Mouse (Mus musculus): ENCODE results near the gene Ralgapa2. TPM values are rescaled to one million over a fixed set of nuclear protein-coding genes. Genes with fewer than 3 reads are reported as not detected.
A peak's percentile ranks its signal among the peaks of the same experiment; 100 is the strongest.

Gene Ralgapa2
- polyA plus RNA-seq, 1 experiment = 14.5 TPM

DNA sequence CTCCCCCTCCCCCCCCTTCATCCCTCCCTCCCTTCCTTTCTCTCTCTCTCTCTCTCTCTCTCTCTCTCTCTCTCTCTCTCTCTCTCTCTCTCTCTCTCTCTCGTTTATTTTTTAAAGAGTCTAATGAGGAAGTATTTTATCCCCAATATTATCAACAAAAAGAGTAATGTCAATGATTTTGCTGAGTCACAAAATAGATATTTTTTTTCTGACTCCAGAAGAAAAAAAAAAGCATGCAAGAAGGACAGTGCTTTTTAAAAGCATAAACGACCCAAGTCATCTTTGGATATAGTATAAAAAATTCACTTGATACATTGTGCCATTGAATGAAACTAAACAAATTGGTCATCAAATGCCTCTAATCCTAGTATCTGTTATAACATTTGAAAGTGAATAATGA lies 13.3 kb upstream of the Ralgapa2 start:
- DNase-seq (ENCODE audit: low read depth) = no peak
- no peak for TF ChIP-seq CTCF (IDR thresholded peaks at IDR 0.05; ENCODE audit: borderline replicate concordance, extremely low read depth, insufficient read depth, insufficient read length)
- TF ChIP-seq POLR2A (IDR thresholded peaks at IDR 0.05; ENCODE audit: borderline replicate concordance, extremely low read depth, insufficient read depth, insufficient read length, poor library complexity, severe bottlenecking) = no peak

DNA sequence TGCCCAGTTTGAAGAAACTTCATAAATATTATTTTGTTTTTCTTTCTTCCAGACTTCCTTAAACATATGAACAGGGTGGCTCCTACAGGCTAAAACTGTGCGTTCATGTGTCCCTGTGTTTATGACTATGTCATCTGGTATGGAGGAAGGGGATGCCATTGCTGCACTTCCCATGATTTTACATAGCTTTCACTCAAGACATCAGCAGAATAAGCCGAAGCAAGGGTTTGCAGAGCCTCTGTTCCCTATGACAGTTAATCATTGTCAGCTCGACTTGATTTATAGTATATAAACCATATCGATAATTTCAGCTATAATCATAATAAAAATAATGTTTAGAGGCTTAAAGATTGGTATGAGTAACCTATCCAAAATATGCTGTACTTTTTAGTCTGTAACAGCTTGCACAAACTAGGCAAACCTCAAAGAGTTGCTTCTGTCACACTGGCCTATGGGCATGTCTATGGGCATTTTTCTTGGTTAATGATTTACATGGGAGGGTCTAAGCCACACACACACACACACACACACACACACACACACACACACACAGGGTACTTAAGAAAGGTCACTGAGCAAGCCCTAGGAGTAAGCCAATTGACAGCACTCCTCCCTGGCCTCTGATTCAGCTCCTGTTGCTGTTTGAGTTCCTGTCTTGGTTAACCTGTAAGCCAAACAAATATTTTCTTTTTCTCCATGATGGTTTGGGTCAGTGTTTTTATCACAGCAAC lies 12.7 kb upstream of the Ralgapa2 start:
- DNase-seq (ENCODE audit: low read depth) = no peak
- TF ChIP-seq POLR2A (IDR thresholded peaks at IDR 0.05; ENCODE audit: borderline replicate concordance, extremely low read depth, insufficient read depth, insufficient read length, poor library complexity, severe bottlenecking) (no peak), CTCF (IDR thresholded peaks at IDR 0.05; ENCODE audit: borderline replicate concordance, extremely low read depth, insufficient read depth, insufficient read length) (no peak)

DNA sequence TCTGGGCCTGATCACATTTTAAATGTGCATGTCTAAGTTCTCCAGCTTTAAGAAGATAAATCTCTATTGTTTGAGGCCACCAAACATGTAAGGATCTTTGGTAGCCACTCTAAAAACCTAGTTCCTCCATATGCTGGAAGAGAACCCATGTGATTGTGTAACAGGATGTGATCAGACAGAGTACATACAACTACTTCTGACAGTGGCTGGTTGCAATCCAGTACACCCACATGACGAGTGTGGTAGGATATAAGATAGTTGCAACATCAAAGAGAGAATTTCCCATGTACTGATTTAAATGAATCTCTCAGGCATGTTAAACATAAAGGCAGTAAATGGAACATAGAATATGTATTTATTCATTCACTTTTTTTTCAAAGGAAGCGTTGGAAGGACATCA lies 4.8 kb upstream of the Ralgapa2 start:
- TF ChIP-seq CTCF (IDR thresholded peaks at IDR 0.05; ENCODE audit: borderline replicate concordance, extremely low read depth, insufficient read depth, insufficient read length) = no peak
- DNase-seq (ENCODE audit: low read depth) = no peak

- TF ChIP-seq POLR2A (IDR thresholded peaks at IDR 0.05; ENCODE audit: borderline replicate concordance, extremely low read depth, insufficient read depth, insufficient read length, poor library complexity, severe bottlenecking) = no peak
- TF ChIP-seq CTCF (IDR thresholded peaks at IDR 0.05; ENCODE audit: borderline replicate concordance, extremely low read depth, insufficient read depth, insufficient read length) = no peak
- DNase-seq (ENCODE audit: low read depth) = peak; percentile 47
Measured at GRCm38 (mm10) chr2:146515081-146515480, 2.9 kb upstream of the Ralgapa2 start.

DNA sequence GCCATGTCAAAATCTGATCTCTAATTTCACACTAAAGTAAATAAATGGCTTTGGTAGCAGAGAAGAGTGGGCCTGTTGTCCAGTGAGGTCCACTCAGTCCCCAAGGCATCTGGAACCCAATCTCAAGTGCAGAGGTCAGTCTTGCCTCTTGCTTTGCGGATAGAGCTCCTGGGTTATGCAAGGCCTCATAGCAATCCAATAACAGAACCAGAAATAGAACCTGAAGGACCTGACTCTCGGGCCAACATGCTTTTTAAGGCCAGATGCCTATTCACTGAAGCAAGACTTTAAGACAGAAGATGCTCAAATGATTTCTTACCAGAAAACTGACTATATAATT lies 407 bp upstream of the Ralgapa2 start:
- TF ChIP-seq CTCF (IDR thresholded peaks at IDR 0.05; ENCODE audit: borderline replicate concordance, extremely low read depth, insufficient read depth, insufficient read length) = no peak
- TF ChIP-seq POLR2A (IDR thresholded peaks at IDR 0.05; ENCODE audit: borderline replicate concordance, extremely low read depth, insufficient read depth, insufficient read length, poor library complexity, severe bottlenecking) = no peak
- no peak for DNase-seq (ENCODE audit: low read depth)

DNA sequence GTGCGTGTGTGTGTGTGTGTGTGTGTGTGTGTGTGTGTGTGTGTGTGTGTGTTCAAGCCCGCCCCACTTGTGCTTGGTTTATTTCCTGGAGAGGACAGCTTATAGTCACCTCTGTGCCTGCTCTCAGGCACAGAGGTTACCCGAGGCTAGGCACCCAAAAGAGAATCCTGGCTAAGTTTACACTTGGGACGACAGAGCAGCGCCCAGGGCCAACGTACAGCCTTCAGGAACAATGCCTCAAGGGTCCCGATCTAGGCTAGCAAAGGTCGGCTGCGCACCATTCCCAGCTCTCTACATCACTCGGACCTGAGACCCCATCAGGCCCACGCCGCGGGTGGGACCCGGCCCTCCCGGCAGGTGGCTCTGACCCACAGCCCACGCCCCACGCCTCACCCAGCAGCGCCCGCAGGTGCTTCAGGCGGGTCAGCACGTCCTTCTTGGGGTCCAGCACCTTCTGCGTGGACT lies 711 bp downstream of the Ralgapa2 start:
- DNase-seq (ENCODE audit: low read depth) = no peak
- no peak for TF ChIP-seq CTCF (IDR thresholded peaks at IDR 0.05; ENCODE audit: borderline replicate concordance, extremely low read depth, insufficient read depth, insufficient read length)
- no peak for TF ChIP-seq POLR2A (IDR thresholded peaks at IDR 0.05; ENCODE audit: borderline replicate concordance, extremely low read depth, insufficient read depth, insufficient read length, poor library complexity, severe bottlenecking)

DNA sequence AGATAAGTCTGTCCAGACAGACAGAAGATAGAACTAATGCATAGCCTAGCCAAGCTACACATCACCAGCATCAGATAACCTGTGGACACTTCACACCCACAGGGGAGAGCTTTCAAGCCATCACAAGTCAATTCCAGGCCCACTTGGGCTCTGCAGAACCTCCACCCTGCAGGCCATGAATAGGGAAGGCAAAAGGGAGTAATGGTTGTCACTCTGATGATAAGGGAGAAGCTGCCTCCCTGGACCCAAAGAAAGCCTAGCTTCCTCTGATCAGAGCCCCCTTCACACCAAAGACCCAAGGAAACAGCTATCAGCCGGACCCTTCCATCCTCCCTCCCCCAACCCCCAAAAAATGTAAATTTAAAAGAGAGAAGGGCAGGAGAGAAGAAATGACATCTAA lies 1.4 kb downstream of the Ralgapa2 start:
- DNase-seq (ENCODE audit: low read depth) = no peak
- TF ChIP-seq POLR2A (IDR thresholded peaks at IDR 0.05; ENCODE audit: borderline replicate concordance, extremely low read depth, insufficient read depth, insufficient read length, poor library complexity, severe bottlenecking) (no peak), CTCF (IDR thresholded peaks at IDR 0.05; ENCODE audit: borderline replicate concordance, extremely low read depth, insufficient read depth, insufficient read length) (no peak)

DNA sequence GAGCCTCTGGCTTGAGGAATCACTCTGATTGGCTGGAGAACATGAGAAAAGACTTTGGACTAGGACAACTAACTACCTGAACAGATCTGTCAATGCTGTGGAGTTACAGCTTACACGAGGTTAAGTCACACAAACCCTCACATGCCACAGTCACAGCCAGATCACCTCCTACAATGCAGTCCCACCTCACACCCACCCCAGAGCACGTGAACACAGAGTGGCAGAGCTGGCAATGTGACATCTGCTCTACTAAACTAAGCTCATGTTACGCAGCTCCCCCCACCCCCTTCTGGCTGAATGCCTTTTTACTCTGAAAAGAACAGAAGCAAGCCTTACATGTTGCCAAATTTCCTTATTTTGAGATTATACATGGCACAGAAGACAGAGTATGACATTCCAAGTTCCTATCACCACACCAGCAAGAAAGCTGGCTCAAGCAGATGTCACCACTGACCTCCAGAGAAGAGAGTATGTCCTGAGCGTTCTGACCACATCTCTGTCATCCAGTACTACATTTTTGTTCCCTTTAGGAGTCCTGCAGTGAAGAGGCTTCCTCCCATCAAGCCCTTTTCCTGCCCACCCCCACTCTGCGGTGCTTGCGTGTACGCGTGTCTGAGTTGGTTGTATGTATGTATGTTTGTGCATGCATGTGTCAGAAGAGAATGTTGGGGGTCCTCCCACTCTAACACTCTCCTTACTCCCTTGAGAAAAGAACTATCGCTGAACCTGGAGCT lies 9.4 kb downstream of the Ralgapa2 start:
- TF ChIP-seq POLR2A (IDR thresholded peaks at IDR 0.05; ENCODE audit: borderline replicate concordance, extremely low read depth, insufficient read depth, insufficient read length, poor library complexity, severe bottlenecking) (no peak), CTCF (IDR thresholded peaks at IDR 0.05; ENCODE audit: borderline replicate concordance, extremely low read depth, insufficient read depth, insufficient read length) (no peak)
- DNase-seq (ENCODE audit: low read depth) = peak; percentile 94

DNA sequence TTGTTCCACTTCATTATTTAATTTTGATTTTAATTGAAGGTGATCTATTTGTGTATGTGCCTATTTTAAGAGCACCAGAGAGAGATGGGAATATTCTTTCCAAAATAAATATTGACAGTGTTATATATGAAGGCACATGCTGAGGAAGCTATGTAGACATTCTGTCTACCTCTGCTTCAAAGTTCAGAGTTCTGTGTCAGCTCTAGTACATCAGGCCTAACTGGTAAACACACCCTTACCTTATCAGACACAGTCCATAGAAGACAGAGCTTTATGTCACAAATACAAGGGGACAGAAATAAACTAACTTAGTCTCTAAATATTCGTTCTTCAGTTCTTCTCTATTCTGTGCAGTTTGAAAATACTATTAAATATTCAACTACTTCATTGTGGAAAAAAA lies 12.1 kb downstream of the Ralgapa2 start:
- no peak for TF ChIP-seq CTCF (IDR thresholded peaks at IDR 0.05; ENCODE audit: borderline replicate concordance, extremely low read depth, insufficient read depth, insufficient read length)
- no peak for TF ChIP-seq POLR2A (IDR thresholded peaks at IDR 0.05; ENCODE audit: borderline replicate concordance, extremely low read depth, insufficient read depth, insufficient read length, poor library complexity, severe bottlenecking)
- no peak for DNase-seq (ENCODE audit: low read depth)

GRCm38 (mm10) chr2:146499111-146499510 lies 13.0 kb downstream of the Ralgapa2 start:
- TF ChIP-seq POLR2A (IDR thresholded peaks at IDR 0.05; ENCODE audit: borderline replicate concordance, extremely low read depth, insufficient read depth, insufficient read length, poor library complexity, severe bottlenecking) (no peak), CTCF (IDR thresholded peaks at IDR 0.05; ENCODE audit: borderline replicate concordance, extremely low read depth, insufficient read depth, insufficient read length) (no peak)
- DNase-seq (ENCODE audit: low read depth) = no peak

GRCm38 (mm10) chr2:146498298-146498697 lies 13.8 kb downstream of the Ralgapa2 start:
- TF ChIP-seq CTCF (IDR thresholded peaks at IDR 0.05; ENCODE audit: borderline replicate concordance, extremely low read depth, insufficient read depth, insufficient read length) = no peak
- no peak for TF ChIP-seq POLR2A (IDR thresholded peaks at IDR 0.05; ENCODE audit: borderline replicate concordance, extremely low read depth, insufficient read depth, insufficient read length, poor library complexity, severe bottlenecking)
- no peak for DNase-seq (ENCODE audit: low read depth)

GRCm38 (mm10) chr2:146496995-146497394 lies 15.1 kb downstream of the Ralgapa2 start:
- no peak for TF ChIP-seq POLR2A (IDR thresholded peaks at IDR 0.05; ENCODE audit: borderline replicate concordance, extremely low read depth, insufficient read depth, insufficient read length, poor library complexity, severe bottlenecking)
- TF ChIP-seq CTCF (IDR thresholded peaks at IDR 0.05; ENCODE audit: borderline replicate concordance, extremely low read depth, insufficient read depth, insufficient read length) = no peak
- no peak for DNase-seq (ENCODE audit: low read depth)
